Mouse (Mus musculus) megakaryocyte, embryonic 14.5 days (primary cell): ENCODE data around the gene Tmcc3.

ENCODE experiments used
- FLI1 ChIP-seq: IDR thresholded peaks from 2 replicates; pipeline ENCODE4 v1.6.1; 2012; ENCODE audit warnings: low read length, inconsistent platforms, mixed read lengths
- GATA1 ChIP-seq: IDR thresholded peaks from 3 replicates; pipeline ENCODE4 v1.6.1; 2012; ENCODE audit warnings: mixed read lengths, low read length, inconsistent platforms, borderline replicate concordance

- TF ChIP-seq GATA1 (no peak), FLI1 (no peak)
Measured at GRCm38 (mm10) chr10:94595705-94596104, 284.0 kb downstream of the Tmcc3 start.
